Mouse (Mus musculus) brain, embryonic 14.5 days (tissue): Measurements from ENCODE around the gene Cxcl15.

Source experiments
- CTCF ChIP-seq: fragments of 200-500 bp; IDR thresholded peaks from 2 replicates; pipeline ENCODE4 v1.5.1; 2012; ENCODE audit warnings: inconsistent platforms, mild to moderate bottlenecking, moderate library complexity, borderline replicate concordance; ENCODE audit not compliant: insufficient read depth, insufficient read length; ENCODE audit errors: extremely low read depth
- POLR2A ChIP-seq: fragments of 200-500 bp; IDR thresholded peaks from 2 replicates; pipeline ENCODE4 v1.6.1; 2012; ENCODE audit warnings: mild to moderate bottlenecking, inconsistent platforms, borderline replicate concordance; ENCODE audit not compliant: poor library complexity, insufficient read depth, insufficient read length, severe bottlenecking; ENCODE audit errors: extremely low read depth

- TF ChIP-seq CTCF (no peak), POLR2A (no peak)
These were observed 10.6 kb upstream of the Cxcl15 start for GRCm38 (mm10) chr5:90783697-90784096.
